Mouse (Mus musculus) A20 (cell line): Measurements from ENCODE around the gene Ubfd1.

ENCODE experiments used
- DNase-seq: peaks from one replicate; pipeline ENCODE4 v3.0.0-alpha.2; 2011; ENCODE audit warnings: low read depth, low spot score

Gene Ubfd1

GRCm38 (mm10) chr7:122066945-122067516 is at the start of gene Ubfd1, which contains the start of gene Ears2:
Gene Ubfd1, plus strand, starts transcription at chr7:122067175.
Gene Ears2, minus strand, starts transcription at chr7:122067263.
- peak; percentile 99 for DNase-seq

- DNase-seq, result peak; percentile 80
These were observed 48.7 kb upstream of the Ubfd1 start for GRCm38 (mm10) chr7:122018247-122018646.

GRCm38 (mm10) chr7:122018978-122019377 is 48.0 kb upstream of the Ubfd1 start:
- DNase-seq, result no peak

- no peak for DNase-seq
These were observed 46.7 kb upstream of the Ubfd1 start for GRCm38 (mm10) chr7:122020273-122020666.

- DNase-seq, result peak; percentile 94
These were observed 46.2 kb upstream of the Ubfd1 start, which contains the start of gene Gga2 for GRCm38 (mm10) chr7:122020667-122021354. Gene Gga2, minus strand, starts transcription at chr7:122021222.

GRCm38 (mm10) chr7:122022131-122022530 is 44.8 kb upstream of the Ubfd1 start:
- DNase-seq, result no peak

- DNase-seq, result no peak
These were observed 33.6 kb upstream of the Ubfd1 start for GRCm38 (mm10) chr7:122033371-122033770.

GRCm38 (mm10) chr7:122034348-122034747 is 32.6 kb upstream of the Ubfd1 start:
- no peak for DNase-seq

GRCm38 (mm10) chr7:122044106-122044505 is 22.9 kb upstream of the Ubfd1 start:
- DNase-seq, result no peak

GRCm38 (mm10) chr7:122045181-122045634 is 21.8 kb upstream of the Ubfd1 start:
- no peak for DNase-seq

GRCm38 (mm10) chr7:122045711-122046110 is 21.3 kb upstream of the Ubfd1 start:
- DNase-seq, result no peak

- no peak for DNase-seq
These were observed 20.2 kb upstream of the Ubfd1 start for GRCm38 (mm10) chr7:122046813-122047212.

GRCm38 (mm10) chr7:122048191-122048590 is 18.8 kb upstream of the Ubfd1 start:
- no peak for DNase-seq

- no peak for DNase-seq
These were observed 16.1 kb upstream of the Ubfd1 start for GRCm38 (mm10) chr7:122050834-122051233.

- DNase-seq, result no peak
These were observed 10.3 kb upstream of the Ubfd1 start for GRCm38 (mm10) chr7:122056633-122057032.

- peak; percentile 61 for DNase-seq
These were observed 1.3 kb upstream of the Ubfd1 start for GRCm38 (mm10) chr7:122065656-122066055.

GRCm38 (mm10) chr7:122066102-122066944 is 652 bp upstream of the Ubfd1 start:
- DNase-seq, result peak; percentile 63

GRCm38 (mm10) chr7:122067517-122068381 is 774 bp downstream of the Ubfd1 start:
- DNase-seq, result peak; percentile 62

- DNase-seq, result no peak
These were observed 7.4 kb downstream of the Ubfd1 start for GRCm38 (mm10) chr7:122074374-122074773.

GRCm38 (mm10) chr7:122079798-122080554 is 13.0 kb downstream of the Ubfd1 start:
- DNase-seq, result no peak
